Mouse (Mus musculus): Measurements from ENCODE around the gene Klf5.

DNA sequence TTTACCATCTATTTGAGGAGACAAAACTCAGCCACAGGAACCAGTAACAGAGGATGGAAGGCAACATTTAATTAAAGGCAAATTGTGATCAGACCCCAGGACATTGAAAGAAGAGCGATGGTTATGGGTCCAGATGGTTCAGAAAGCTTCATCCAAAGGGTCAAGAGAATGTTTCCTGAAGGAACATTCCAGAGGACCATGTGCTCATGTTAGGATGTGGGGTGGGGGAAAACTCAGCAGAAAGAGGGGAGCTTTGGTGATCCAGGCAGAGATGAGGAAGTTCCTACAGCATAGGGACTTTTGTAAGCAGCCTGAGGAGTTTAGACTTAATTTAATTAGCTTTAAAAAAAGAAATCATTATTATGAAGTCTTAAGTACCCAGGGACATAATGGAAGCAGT is 42.2 kb downstream of the Klf5 start:
- TF ChIP-seq CTCF (IDR thresholded peaks at IDR 0.05) (no peak), EP300 (IDR thresholded peaks at IDR 0.05) (no peak)
